In the genomic region with DNA sequence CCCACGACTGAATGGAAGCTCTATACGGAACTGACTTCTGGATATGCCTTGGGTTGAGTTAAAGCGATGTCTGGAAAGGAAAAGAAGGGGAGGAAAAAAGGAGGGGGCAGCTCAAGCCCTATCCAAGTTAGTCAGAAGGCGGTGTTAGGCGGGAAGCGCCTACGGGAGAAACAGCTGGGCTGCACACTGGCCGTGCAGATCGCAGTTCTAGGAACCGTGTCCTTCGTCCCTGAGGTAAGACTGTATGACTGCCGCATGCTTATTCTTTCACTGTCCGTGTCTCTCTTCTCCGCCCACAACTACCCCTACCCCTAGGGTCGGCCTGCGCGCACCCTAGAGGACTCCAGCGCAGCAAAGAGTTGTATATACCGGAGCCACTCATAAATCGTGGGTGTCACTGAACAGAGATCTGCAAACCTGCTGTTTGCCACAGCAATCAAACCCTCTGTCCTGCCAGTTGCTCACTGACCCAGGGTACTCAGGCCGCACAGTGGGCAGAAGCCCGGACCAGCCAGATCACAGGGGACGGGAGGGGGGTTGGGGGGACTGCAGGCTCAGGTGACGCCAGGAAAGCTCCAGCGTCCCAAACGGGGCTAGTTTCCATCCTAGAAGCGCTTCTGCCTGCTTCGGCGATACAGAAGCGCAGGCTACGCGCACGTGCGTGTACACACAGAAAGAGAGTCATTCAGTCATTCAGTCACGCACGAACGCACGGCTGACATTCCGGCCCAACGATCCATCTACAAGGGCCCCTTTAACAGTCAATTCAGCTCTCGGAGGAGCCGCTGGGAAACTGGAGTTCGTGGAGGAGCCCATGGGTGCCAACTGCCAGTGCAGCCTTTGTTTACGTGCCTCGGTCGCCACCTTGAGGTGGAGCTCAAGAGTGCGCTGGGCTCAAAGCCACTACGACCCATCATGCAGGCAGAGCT, we compare ENCODE assay signal across 8 mouse cellular contexts. TPM values are rescaled to one million over a fixed set of nuclear protein-coding genes. Genes with fewer than 3 reads are reported as not detected.
DNase-seq lines count a peak whose midpoint lies in the region; ATAC-seq and TF ChIP-seq lines count a peak whose summit lies in the region.

No protein-coding gene starts in this region.

- peak; percentile 79; the same call in 1 of the 2 replicates for TF ChIP-seq EP300 in heart, adult 2 months (IDR thresholded peaks at IDR 0.05; ENCODE audit: insufficient read depth, low read depth, low read length)

- H3K9ac ChIP-seq in embryonic facial prominence, embryonic 13.5 days: peak overlapping the region; percentile 72
- peak overlapping the region; percentile 43 for H3K9ac ChIP-seq in heart, adult 2 months (ENCODE audit: low read depth, low read length)
- H3K9ac ChIP-seq in limb, embryonic 13.5 days: peak overlapping the region; percentile 88
- peak overlapping the region; percentile 48 for H3K9ac ChIP-seq in midbrain, embryonic 15.5 days

- ATAC-seq in embryonic facial prominence, embryonic 13.5 days (ENCODE audit: insufficient number of reproducible peaks, insufficient read depth, low FRiP score, low TSS enrichment, low read depth): peak; percentile 58
- ATAC-seq in limb, embryonic 13.5 days (ENCODE audit: low FRiP score, low read depth): peak; percentile 84
- peak; percentile 86 for ATAC-seq in midbrain, embryonic 15.5 days (replicated peaks)

- peak overlapping the region; percentile 99 for H3K4me2 ChIP-seq in embryonic facial prominence, embryonic 13.5 days
- H3K4me2 ChIP-seq in limb, embryonic 13.5 days (replicated peaks): peak overlapping the region; percentile 99
- H3K4me2 ChIP-seq in midbrain, embryonic 15.5 days: peak overlapping the region; percentile 97

- peak; percentile 16 for DNase-seq in 3134 (ENCODE audit: extremely low read depth, insufficient read length, low spot score)
- DNase-seq in adrenal gland, postnatal 25 days: peak; percentile 84
- DNase-seq in heart, adult 2 months: peak; percentile 85 to 88
- peak; percentile 89 for DNase-seq in kidney, adult 2 months
- peak; percentile 26 to 70 for DNase-seq in spleen, adult 2 months (ENCODE audit: low read depth in 1 of 2, low spot score in 2 of 2)

- H3K4me3 ChIP-seq in embryonic facial prominence, embryonic 13.5 days: peak overlapping the region; percentile 62
- H3K4me3 ChIP-seq in heart, adult 2 months: peak overlapping the region; percentile 51
- peak overlapping the region; percentile 55 for H3K4me3 ChIP-seq in kidney, adult 2 months (ENCODE audit: insufficient read depth, low read depth, low read length)
- H3K4me3 ChIP-seq in limb, embryonic 13.5 days: peak overlapping the region; percentile 65
- peak overlapping the region; percentile 50 for H3K4me3 ChIP-seq in midbrain, embryonic 15.5 days
- peak overlapping the region; percentile 46 for H3K4me3 ChIP-seq in spleen, adult 2 months (ENCODE audit: extremely low read depth, insufficient read depth, insufficient read length)

- H3K9me3 ChIP-seq in embryonic facial prominence, embryonic 13.5 days: no peaks in the 10 kb centered on the region
- no peaks in the 10 kb centered on the region for H3K9me3 ChIP-seq in limb, embryonic 13.5 days
- H3K9me3 ChIP-seq in midbrain, embryonic 15.5 days: no peaks in the 10 kb centered on the region

- peaks cover 71% of the 10 kb centered on the region for H3K27me3 ChIP-seq in embryonic facial prominence, embryonic 13.5 days
- H3K27me3 ChIP-seq in heart, adult 2 months (ENCODE audit: control insufficient read depth, insufficient read depth, low read length): peaks cover 2% of the 10 kb centered on the region; the same call in 1 of the 2 replicates
- H3K27me3 ChIP-seq in kidney, adult 2 months (replicated peaks; ENCODE audit: control insufficient read depth, insufficient read depth, low read length): no peaks in the 10 kb centered on the region
- H3K27me3 ChIP-seq in limb, embryonic 13.5 days: peaks cover 46% of the 10 kb centered on the region
- H3K27me3 ChIP-seq in midbrain, embryonic 15.5 days (replicated peaks): peaks cover 39% of the 10 kb centered on the region
- peaks cover 9% of the 10 kb centered on the region for H3K27me3 ChIP-seq in spleen, adult 2 months (ENCODE audit: control insufficient read depth, insufficient read depth, low read length)

- H3K79me2 ChIP-seq in heart, adult 2 months (replicated peaks; ENCODE audit: control insufficient read depth, insufficient read depth, low read length): no peaks in the 10 kb centered on the region

- no peak for TF ChIP-seq POLR2A in heart, adult 2 months (IDR thresholded peaks at IDR 0.05; ENCODE audit: insufficient read depth, low read depth, low read length)
- no peak for TF ChIP-seq POLR2A in kidney, adult 2 months (IDR thresholded peaks at IDR 0.05; ENCODE audit: low read depth, low read length)
- no peak for TF ChIP-seq POLR2A in spleen, adult 2 months (IDR thresholded peaks at IDR 0.05; ENCODE audit: low read depth, low read length)

- H3K36me3 ChIP-seq in embryonic facial prominence, embryonic 13.5 days: no peaks in the 10 kb centered on the region
- no peaks in the 10 kb centered on the region for H3K36me3 ChIP-seq in heart, adult 2 months (ENCODE audit: control insufficient read depth, insufficient read depth, low read length)
- no peaks in the 10 kb centered on the region for H3K36me3 ChIP-seq in kidney, adult 2 months (ENCODE audit: control insufficient read depth, insufficient read depth, low read length)
- no peaks in the 10 kb centered on the region for H3K36me3 ChIP-seq in limb, embryonic 13.5 days
- no peaks in the 10 kb centered on the region for H3K36me3 ChIP-seq in midbrain, embryonic 15.5 days (replicated peaks)
- no peaks in the 10 kb centered on the region for H3K36me3 ChIP-seq in spleen, adult 2 months (ENCODE audit: control insufficient read depth, insufficient read depth, low read length)

- peak; percentile 97 for TF ChIP-seq CTCF in heart, adult 2 months (IDR thresholded peaks at IDR 0.05)
- TF ChIP-seq CTCF in kidney, adult 2 months (conservative IDR thresholded peaks at IDR 0.05; ENCODE audit: insufficient read depth, insufficient read length, low read depth, low read length): peak; percentile 91
- TF ChIP-seq CTCF in spleen, adult 2 months (IDR thresholded peaks at IDR 0.05; ENCODE audit: extremely low read depth, insufficient read depth, insufficient read length, insufficient replicate concordance): peak; percentile 83; the same call in 1 of the 2 replicates

- H3K27ac ChIP-seq in embryonic facial prominence, embryonic 13.5 days: peak overlapping the region; percentile 85
- 0 out of 2 replicates have a peak overlapping the region, but pooled peaks have one; percentile 11 for H3K27ac ChIP-seq in heart, adult 2 months
- H3K27ac ChIP-seq in kidney, adult 2 months (ENCODE audit: insufficient read depth, low read depth, low read length): no peak overlapping the region
- H3K27ac ChIP-seq in limb, embryonic 13.5 days: peak overlapping the region; percentile 89
- H3K27ac ChIP-seq in midbrain, embryonic 15.5 days: peak overlapping the region; percentile 44; the same call in 1 of the 2 replicates
- no peak overlapping the region for H3K27ac ChIP-seq in spleen, adult 2 months (ENCODE audit: insufficient read depth, low read length)

- under 1% methylated on average over 48 of the region's 48 CpGs for WGBS in embryonic facial prominence, embryonic 13.5 days
- under 1% methylated on average over 48 of the region's 48 CpGs for WGBS in heart, adult 2 months
- under 1% methylated on average over 48 of the region's 48 CpGs for WGBS in kidney, adult 2 months
- 0% methylated on average over 48 of the region's 48 CpGs for WGBS in limb, embryonic 13.5 days
- under 1% methylated on average over 48 of the region's 48 CpGs for WGBS in midbrain, embryonic 15.5 days
- WGBS in spleen, adult 2 months: 1% methylated on average over 48 of the region's 48 CpGs

- intact Hi-C loops in heart, adult 2 months (cut with DNase I): loop anchor here (1.0 to 10.0 kb wide), 6 partner anchors 315 to 1118 kb away; no protein-coding TSS in a partner anchor

- H3K4me1 ChIP-seq in embryonic facial prominence, embryonic 13.5 days: peaks cover 20% of the 10 kb centered on the region
- H3K4me1 ChIP-seq in heart, adult 2 months (ENCODE audit: control insufficient read depth, insufficient read depth, low read length): no peaks in the 10 kb centered on the region
- no peaks in the 10 kb centered on the region for H3K4me1 ChIP-seq in kidney, adult 2 months (ENCODE audit: control insufficient read depth, insufficient read depth, low read length)
- peaks cover 29% of the 10 kb centered on the region for H3K4me1 ChIP-seq in limb, embryonic 13.5 days
- peaks cover 31% of the 10 kb centered on the region for H3K4me1 ChIP-seq in midbrain, embryonic 15.5 days
- peaks cover 5% of the 10 kb centered on the region; the same call in 1 of the 2 replicates for H3K4me1 ChIP-seq in spleen, adult 2 months (ENCODE audit: control insufficient read depth, insufficient read depth, insufficient read length)

RNA-seq across cellular contexts. Expression of a gene that starts 0.6 kb away (rescaled TPM):
- 109 and 115 TPM in 2 replicates for total RNA-seq in adrenal gland, postnatal 25 days (2021)
- polyA plus RNA-seq in embryonic facial prominence, embryonic 13.5 days (2015; fragmentation: Nextera tagmentation; extraction: Ambion mirVana): 308 and 317 TPM in 2 replicates
- 10 to 100 TPM; 51.3 to 54.0 TPM for total RNA-seq in heart, adult 2 months (2021)
- polyA plus RNA-seq in heart, adult 2 months (2012; rRNA removed): 38.9 and 56.0 TPM in 2 replicates
- 43.8 and 53.3 TPM in 2 replicates for polyA plus RNA-seq in kidney, adult 2 months (2012; rRNA removed)
- polyA plus RNA-seq in limb, embryonic 13.5 days (2015; fragmentation: Nextera tagmentation; extraction: Ambion mirVana): 319 and 338 TPM in 2 replicates
- polyA plus RNA-seq in midbrain, embryonic 15.5 days (2015; fragmentation: Nextera tagmentation; extraction: Ambion mirVana): 313 and 320 TPM in 2 replicates
- 25.7 and 27.6 TPM in 2 replicates for polyA plus RNA-seq in spleen, adult 2 months (2012; rRNA removed)

RNA-seq across cellular contexts. Expression of a gene that starts 1.2 kb away (rescaled TPM):
- total RNA-seq in adrenal gland, postnatal 25 days (2021): 10.9 and 16.0 TPM in 2 replicates
- 67.4 and 87.4 TPM in 2 replicates for polyA plus RNA-seq in embryonic facial prominence, embryonic 13.5 days (2015; fragmentation: Nextera tagmentation; extraction: Ambion mirVana)
- 10 to 100 TPM; 26.4 to 33.4 TPM for total RNA-seq in heart, adult 2 months (2021)
- 11.8 and 18.4 TPM in 2 replicates for polyA plus RNA-seq in heart, adult 2 months (2012; rRNA removed)
- polyA plus RNA-seq in kidney, adult 2 months (2012; rRNA removed): 33.0 and 37.1 TPM in 2 replicates
- polyA plus RNA-seq in limb, embryonic 13.5 days (2015; fragmentation: Nextera tagmentation; extraction: Ambion mirVana): 105 and 124 TPM in 2 replicates
- polyA plus RNA-seq in midbrain, embryonic 15.5 days (2015; fragmentation: Nextera tagmentation; extraction: Ambion mirVana): 51.7 and 51.8 TPM in 2 replicates
- 6.0 and 6.6 TPM in 2 replicates for polyA plus RNA-seq in spleen, adult 2 months (2012; rRNA removed)

RNA-seq across cellular contexts. Expression of a gene that starts 44.6 kb away (rescaled TPM):
- total RNA-seq in adrenal gland, postnatal 25 days (2021): 3.9 and 4.2 TPM in 2 replicates
- polyA plus RNA-seq in embryonic facial prominence, embryonic 13.5 days (2015; fragmentation: Nextera tagmentation; extraction: Ambion mirVana): 1.7 and 2.9 TPM in 2 replicates
- total RNA-seq in heart, adult 2 months (2021): 1 to 10 TPM; 1.3 to 1.7 TPM
- 0.51 and 0.82 TPM in 2 replicates for polyA plus RNA-seq in heart, adult 2 months (2012; rRNA removed)
- polyA plus RNA-seq in kidney, adult 2 months (2012; rRNA removed): 0.86 and 1.2 TPM in 2 replicates
- polyA plus RNA-seq in limb, embryonic 13.5 days (2015; fragmentation: Nextera tagmentation; extraction: Ambion mirVana): 1.6 and 1.7 TPM in 2 replicates
- polyA plus RNA-seq in midbrain, embryonic 15.5 days (2015; fragmentation: Nextera tagmentation; extraction: Ambion mirVana): 1.0 and 1.3 TPM in 2 replicates
- polyA plus RNA-seq in spleen, adult 2 months (2012; rRNA removed): 0.29 and 0.85 TPM in 2 replicates

Comparison
In these comparisons a context has a peak if more than half of its experiments do, and no peak if none do; other contexts are left out.
1. DNase-seq: peak in every context shown above with its lines; median percentile 89 in kidney, adult 2 months; 86 in heart, adult 2 months; 84 in adrenal gland, postnatal 25 days; 48 in spleen, adult 2 months; 16 in 3134.
2. H3K27ac ChIP-seq: peak in embryonic facial prominence, embryonic 13.5 days (single experiment), heart, adult 2 months (single experiment), limb, embryonic 13.5 days (single experiment) and midbrain, embryonic 15.5 days (single experiment); none in kidney, adult 2 months (single experiment) and spleen, adult 2 months (single experiment).
3. Peak in every context shown above with its lines, with median percentiles within 50 percentile points of each other: ATAC-seq, H3K4me2 ChIP-seq, H3K4me3 ChIP-seq, H3K9ac ChIP-seq and CTCF ChIP-seq.